Mouse (Mus musculus): ENCODE results near the gene Ggn. TPM values are rescaled to one million over a fixed set of nuclear protein-coding genes. Genes with fewer than 3 reads are reported as not detected.
"Not testable (repeated sequence)": the region's sequence is repeated elsewhere in the genome, so short reads cannot be mapped to it uniquely, and the experiment has no call there.

Ggn gene
- polyA plus RNA-seq, 1 experiment from 2014 or later: 0.57 TPM

DNA sequence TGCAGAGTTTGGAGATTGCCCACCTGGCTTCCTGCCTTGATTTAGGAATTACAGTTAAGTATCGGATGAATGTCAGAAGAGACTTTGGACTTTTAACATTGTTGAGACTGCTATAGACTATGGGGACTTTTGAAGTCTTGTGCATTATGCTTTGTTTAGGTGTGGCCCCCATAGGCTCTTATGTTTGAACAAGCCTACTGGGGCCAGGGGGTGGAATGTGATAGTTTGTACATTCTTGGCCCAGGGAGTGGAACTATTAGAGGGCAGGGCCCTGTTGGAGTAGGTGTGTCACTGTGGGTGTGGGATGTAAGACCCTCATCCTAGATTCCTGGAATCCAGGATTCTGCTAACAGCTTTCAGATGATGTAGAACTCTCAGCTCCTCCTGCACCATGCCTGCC is 24.2 kb downstream of the Ggn start:
- not testable (repeated sequence) for H3K27me3 ChIP-seq; H3K4me2 ChIP-seq; H3K27ac ChIP-seq; H3K9me3 ChIP-seq; H3K4me1 ChIP-seq; H3K4me3 ChIP-seq (replicated peaks); H3K9ac ChIP-seq; H3K36me3 ChIP-seq (replicated peaks); ATAC-seq (ENCODE audit: low FRiP score)
- 100% methylated on average over 1 of the region's 1 CpGs for WGBS

DNA sequence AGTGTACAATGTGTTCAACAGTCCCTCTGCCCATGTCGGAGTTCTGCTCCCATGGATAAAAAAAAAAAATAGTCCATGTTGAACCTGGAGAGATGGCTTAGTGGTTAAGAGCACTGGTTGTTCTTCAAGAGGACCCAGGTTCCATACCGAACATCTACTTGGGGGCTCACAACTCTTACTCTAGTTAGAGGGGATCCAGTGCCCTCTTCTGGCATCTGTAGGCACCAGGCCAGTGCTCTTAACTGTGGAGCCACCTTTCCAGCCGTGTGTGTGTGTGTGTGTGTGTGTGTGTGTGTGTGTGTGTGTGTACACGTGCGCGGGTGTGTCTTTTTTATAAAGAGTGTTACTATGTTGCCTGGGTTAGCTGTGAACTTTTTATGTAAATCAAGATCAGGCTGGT is 32.6 kb downstream of the Ggn start:
- no peak for ATAC-seq (ENCODE audit: low FRiP score)
- WGBS: 88% methylated on average over 6 of the region's 6 CpGs
- H3K27ac ChIP-seq: no peak overlapping the region

DNA sequence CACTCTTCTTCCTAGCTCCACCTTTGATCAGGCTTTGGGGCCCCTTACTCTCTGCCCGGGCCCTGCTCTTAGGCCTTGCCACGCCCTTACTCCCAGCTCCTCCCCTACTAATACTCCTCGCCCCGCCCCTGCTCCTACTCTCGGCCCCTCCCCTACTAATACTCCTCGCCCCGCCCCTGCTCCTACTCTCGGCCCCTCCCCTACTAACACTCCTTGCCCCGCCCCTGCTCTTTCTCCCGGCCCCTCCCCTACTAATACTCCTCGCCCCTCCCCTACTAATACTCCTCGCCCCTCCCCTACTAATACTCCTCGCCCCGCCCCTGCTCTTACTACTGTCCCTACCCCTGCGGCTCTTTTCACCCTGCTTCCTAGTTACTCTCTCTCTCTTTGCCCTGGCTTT is 41.0 kb downstream of the Ggn start:
- not testable (repeated sequence) for ATAC-seq (ENCODE audit: low FRiP score); H3K27ac ChIP-seq

More for the DNA sequence above, 32.6 kb downstream of the Ggn start:
- H3K4me1 ChIP-seq: no peaks in the 10 kb centered on the region
- no peaks in the 10 kb centered on the region for H3K36me3 ChIP-seq (replicated peaks)
- H3K9me3 ChIP-seq: no peaks in the 10 kb centered on the region
- H3K4me2 ChIP-seq: no peak overlapping the region
- no peaks in the 10 kb centered on the region for H3K27me3 ChIP-seq
- H3K9ac ChIP-seq: no peak overlapping the region
- no peak overlapping the region for H3K4me3 ChIP-seq (replicated peaks)

DNA sequence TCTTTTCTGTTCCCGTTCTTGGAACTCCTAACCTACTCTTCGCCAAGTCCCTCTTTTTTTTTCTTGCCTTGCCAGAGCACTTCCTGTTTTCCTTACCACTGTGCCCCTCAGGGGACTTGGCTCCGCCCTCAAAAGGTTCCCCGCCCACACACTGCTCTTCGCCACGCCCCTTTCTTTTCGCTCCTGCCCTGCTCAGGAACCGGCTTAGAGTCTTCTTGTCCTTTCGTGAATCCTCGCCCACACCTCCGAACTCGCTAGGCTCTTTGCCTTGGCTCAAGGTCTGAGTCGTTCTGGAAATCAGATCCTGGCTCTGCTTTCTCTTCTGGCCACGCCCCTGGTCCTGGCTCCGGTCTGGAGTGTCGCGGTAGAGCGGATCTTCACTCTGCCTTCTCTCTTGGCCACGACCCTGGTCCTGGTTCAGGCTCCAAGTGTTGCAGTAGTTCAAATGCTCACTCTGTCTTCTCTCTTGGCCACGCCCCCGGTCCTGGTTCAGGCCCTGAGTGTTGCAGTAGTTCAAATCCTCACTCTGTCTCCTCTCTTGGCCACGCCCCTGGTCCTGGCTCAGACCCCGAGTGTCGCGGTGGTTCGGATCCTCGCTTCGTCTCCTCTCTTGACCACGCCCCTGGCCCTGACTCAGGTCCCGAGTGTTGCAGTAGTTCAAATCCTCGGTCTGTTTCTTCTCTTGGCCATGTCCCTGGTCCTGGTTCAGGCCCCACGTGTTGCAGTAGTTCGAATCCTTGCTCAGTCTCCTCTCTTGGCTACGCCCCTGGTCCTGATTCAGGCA is 41.6 kb downstream of the Ggn start:
- Histone ChIP-seq H3K27me3 (peaks cover 19% of the 10 kb centered on the region), H3K4me1 (0 out of 2 replicates have a peak, but pooled peaks cover 12% of the 10 kb centered on the region), H3K4me3 (replicated peaks) (peak overlapping the region; percentile 29), H3K36me3 (replicated peaks) (no peaks in the 10 kb centered on the region), H3K4me2 (peak overlapping the region; percentile 42), H3K9ac (no peak overlapping the region), H3K27ac (no peak overlapping the region), H3K9me3 (no peaks in the 10 kb centered on the region)
- WGBS: 5% methylated on average over 34 of the region's 34 CpGs
- ATAC-seq (ENCODE audit: low FRiP score): peak; percentile 47; the same call in 1 of the 2 replicates

More for the DNA sequence above, 41.0 kb downstream of the Ggn start:
- 28% methylated on average over 15 of the region's 15 CpGs for WGBS
- H3K27me3 ChIP-seq: peaks cover 19% of the 10 kb centered on the region
- H3K9me3 ChIP-seq; H3K9ac ChIP-seq; H3K36me3 ChIP-seq (replicated peaks): not testable (repeated sequence)
- peak overlapping the region; percentile 29 for H3K4me3 ChIP-seq (replicated peaks)
- H3K4me2 ChIP-seq: peak overlapping the region; percentile 42
- H3K4me1 ChIP-seq: 0 out of 2 replicates have a peak, but pooled peaks cover 12% of the 10 kb centered on the region

DNA sequence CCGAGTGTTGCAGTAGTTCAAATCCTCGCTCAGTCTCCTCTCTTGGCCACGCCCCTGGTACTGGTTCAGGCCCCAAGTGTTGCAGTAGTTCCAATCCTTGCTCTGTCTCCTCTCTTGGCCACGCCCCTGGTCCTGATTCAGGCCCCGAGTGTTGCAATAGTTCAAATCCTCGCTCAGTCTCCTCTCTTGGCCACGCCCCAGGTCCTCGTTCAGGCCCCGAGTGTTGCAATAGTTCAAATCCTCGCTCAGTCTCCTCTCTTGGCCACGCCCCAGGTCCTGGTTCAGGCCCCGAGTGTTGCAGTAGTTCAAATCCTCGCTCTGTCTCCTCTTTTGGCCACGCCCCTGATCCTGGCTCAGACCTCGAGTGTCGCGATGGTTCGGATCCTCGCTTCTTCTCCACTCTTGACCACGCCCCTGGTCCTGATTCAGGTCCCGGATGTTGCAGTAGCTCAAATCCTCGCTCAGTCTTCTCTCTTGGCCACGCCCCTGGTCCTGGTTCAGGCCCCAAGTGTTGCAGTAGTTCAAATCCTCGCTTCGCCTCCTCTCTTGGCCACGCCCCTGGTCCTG is 42.3 kb downstream of the Ggn start:
- Histone ChIP-seq H3K27me3 (peaks cover 19% of the 10 kb centered on the region), H3K9me3 (no peaks in the 10 kb centered on the region), H3K4me2 (0 out of 2 replicates have a peak overlapping the region, but pooled peaks have one; percentile 50), H3K27ac (no peak overlapping the region), H3K4me3 (replicated peaks) (peak overlapping the region; percentile 29), H3K9ac (no peak overlapping the region), H3K36me3 (replicated peaks) (no peaks in the 10 kb centered on the region), H3K4me1 (0 out of 2 replicates have a peak, but pooled peaks cover 12% of the 10 kb centered on the region)
- no peak for ATAC-seq (ENCODE audit: low FRiP score)
- WGBS: 11% methylated on average over 26 of the region's 26 CpGs

DNA sequence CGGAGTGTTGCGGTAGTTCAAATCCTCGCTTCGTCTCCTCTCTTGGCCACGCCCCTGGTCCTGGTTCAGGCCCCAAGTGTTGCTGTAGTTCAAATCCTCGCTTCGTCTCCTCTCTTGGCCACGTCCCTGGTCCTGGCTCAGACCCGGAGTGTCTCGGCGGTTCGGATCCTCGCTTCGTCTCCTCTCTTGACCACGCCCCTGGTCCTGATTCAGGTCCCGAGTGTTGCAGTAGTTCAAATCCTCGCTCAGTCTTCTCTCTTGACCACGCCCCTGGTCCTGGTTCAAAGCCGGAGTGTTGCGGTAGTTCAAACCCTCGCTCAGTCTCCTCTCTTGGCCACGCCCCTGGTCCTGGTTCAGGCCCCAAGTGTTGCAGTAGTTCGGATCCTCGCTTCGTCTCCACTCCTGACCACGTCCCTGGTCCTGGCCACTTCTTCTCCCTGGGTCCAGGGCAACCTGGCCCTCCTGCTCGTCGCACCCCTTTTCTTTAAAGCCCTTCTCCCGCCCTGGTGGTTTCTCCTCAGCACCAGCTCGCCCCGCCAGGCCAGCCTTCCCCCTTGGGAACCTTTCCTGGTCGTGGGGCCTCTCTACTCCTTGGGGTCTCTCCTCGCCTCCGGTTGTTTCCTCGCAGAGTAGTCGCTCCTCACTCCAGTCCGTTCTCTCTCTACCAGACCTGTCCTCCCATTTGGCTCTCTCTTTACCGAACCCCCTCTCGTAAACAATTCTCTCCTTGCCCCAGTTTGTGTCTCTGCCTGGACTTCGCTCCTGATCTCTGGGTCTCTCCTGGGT is 43.0 kb downstream of the Ggn start:
- Histone ChIP-seq H3K4me3 (replicated peaks) (peak overlapping the region; percentile 24), H3K4me2 (peak overlapping the region; percentile 50), H3K4me1 (0 out of 2 replicates have a peak, but pooled peaks cover 12% of the 10 kb centered on the region), H3K27me3 (peaks cover 19% of the 10 kb centered on the region)
- H3K9me3 ChIP-seq; H3K27ac ChIP-seq; H3K9ac ChIP-seq; H3K36me3 ChIP-seq (replicated peaks): not testable (repeated sequence)
- 0 out of 2 replicates have a peak, but pooled peaks have one; percentile 7 for ATAC-seq (ENCODE audit: low FRiP score)
- WGBS: 18% methylated on average over 40 of the region's 40 CpGs

DNA sequence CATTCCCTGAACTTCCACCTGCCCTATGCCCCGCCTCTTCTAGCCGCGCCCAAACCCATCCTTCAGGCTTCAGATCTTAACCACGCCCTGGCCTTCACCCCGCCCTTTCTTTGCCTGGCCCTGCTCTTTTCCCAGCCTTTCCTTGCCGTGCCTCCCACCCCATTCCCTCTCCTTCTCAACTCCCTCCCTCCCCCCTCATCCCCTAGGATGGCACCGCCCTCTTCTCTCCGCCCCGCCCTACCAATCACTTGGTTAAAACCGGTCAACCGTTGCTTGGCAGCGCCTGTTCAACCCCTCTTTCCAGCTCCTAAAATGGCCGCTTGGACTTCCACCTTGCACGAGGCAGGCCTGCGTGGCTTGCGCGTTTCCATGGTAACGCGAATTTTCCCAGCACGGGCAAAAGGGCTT is 43.7 kb downstream of the Ggn start, which contains the start of gene Catsperg1:
Gene Catsperg1, minus strand, starts transcription at position 361 of the 408 bp plus-strand sequence.
- H3K4me3 ChIP-seq (replicated peaks): peak within 1 kb of the TSS; percentile 24

DNA sequence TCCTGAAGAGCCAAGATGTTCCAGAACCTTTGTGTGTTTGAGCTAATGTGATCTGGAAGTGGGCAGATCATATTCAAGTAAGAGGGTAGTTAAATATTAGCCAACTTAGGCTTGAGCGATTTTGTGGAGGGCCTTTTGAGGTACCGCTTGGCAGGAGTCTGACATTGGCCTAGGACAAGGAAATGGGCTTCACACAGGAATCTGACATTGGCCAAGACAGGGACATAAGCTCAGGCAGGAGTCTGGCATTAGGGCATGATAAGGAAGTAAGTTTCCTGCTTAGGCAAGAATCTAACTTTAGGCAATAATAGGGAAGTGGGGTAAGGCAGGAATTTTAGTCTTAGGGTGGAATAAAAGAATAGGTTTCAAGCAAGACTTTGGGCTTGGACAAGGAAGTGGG is 44.2 kb downstream of the Ggn start:
- H3K4me2 ChIP-seq: peak overlapping the region; percentile 50; the same call in 1 of the 2 replicates
- no peak overlapping the region for H3K4me3 ChIP-seq (replicated peaks)
- WGBS: 66% methylated on average over 2 of the region's 2 CpGs
- H3K27me3 ChIP-seq: peaks cover 19% of the 10 kb centered on the region
- no peak for ATAC-seq (ENCODE audit: low FRiP score)
- H3K9me3 ChIP-seq: no peaks in the 10 kb centered on the region; the same call in 1 of the 2 replicates
- H3K27ac ChIP-seq: no peak overlapping the region
- 0 out of 2 replicates have a peak, but pooled peaks cover 12% of the 10 kb centered on the region for H3K4me1 ChIP-seq
- no peak overlapping the region for H3K9ac ChIP-seq
- H3K36me3 ChIP-seq (replicated peaks): no peaks in the 10 kb centered on the region

More for the DNA sequence above, 43.7 kb downstream of the Ggn start, which contains the start of gene Catsperg1:
- Histone ChIP-seq H3K9me3 (no peaks in the 10 kb centered on the region), H3K4me1 (0 out of 2 replicates have a peak, but pooled peaks cover 12% of the 10 kb centered on the region), H3K27me3 (peaks cover 19% of the 10 kb centered on the region), H3K27ac (no peak within 1 kb of the TSS), H3K4me2 (peak within 1 kb of the TSS; percentile 50), H3K36me3 (replicated peaks) (no peaks in the 10 kb centered on the region), H3K9ac (no peak within 1 kb of the TSS)
- peak; percentile 80 for ATAC-seq (ENCODE audit: low FRiP score)
- 2% methylated on average over 20 of the region's 20 CpGs for WGBS

DNA sequence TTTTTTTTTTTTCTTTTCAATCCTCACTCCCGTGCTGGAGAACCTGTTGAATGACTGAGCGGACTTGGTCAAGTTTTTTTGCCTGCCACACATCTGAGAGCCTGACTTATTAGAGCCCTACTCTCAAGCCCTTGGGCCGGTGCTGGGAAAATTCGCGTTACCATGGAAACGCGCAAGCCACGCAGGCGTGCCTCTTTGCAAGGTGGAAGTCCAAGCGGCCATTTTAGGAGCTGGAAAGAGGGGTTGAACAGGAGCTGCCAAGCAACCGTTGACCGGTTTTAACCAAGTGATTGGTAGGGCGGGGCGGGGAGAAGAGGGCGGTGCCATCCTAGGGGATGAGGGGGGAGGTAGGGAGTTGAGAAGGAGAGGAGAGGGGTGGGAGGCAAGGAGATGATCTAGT is 44.8 kb downstream of the Ggn start:
- H3K4me3 ChIP-seq (replicated peaks): no peak overlapping the region
- peaks cover 19% of the 10 kb centered on the region for H3K27me3 ChIP-seq
- 45% methylated on average over 15 of the region's 15 CpGs for WGBS
- ATAC-seq (ENCODE audit: low FRiP score): no peak
- no peak overlapping the region for H3K9ac ChIP-seq
- no peak overlapping the region for H3K27ac ChIP-seq
- H3K9me3 ChIP-seq: peaks cover 6% of the 10 kb centered on the region; the same call in 1 of the 2 replicates
- H3K4me2 ChIP-seq: no peak overlapping the region
- no peaks in the 10 kb centered on the region for H3K36me3 ChIP-seq (replicated peaks)
- 0 out of 2 replicates have a peak, but pooled peaks cover 12% of the 10 kb centered on the region for H3K4me1 ChIP-seq
